Mouse (Mus musculus) embryo, embryonic 11 days (tissue): ENCODE measurements around the gene Slc9a9.
A peak's percentile ranks its signal among the peaks of the same experiment; 100 is the strongest.

Experiments
- DNase-seq: peaks from one replicate; pipeline ENCODE4 v3.0.0-alpha.2; 2015

Slc9a9 gene

GRCm38 (mm10) chr9:94968596-94969120 lies 298.9 kb downstream of the Slc9a9 start:
- no peak for DNase-seq

GRCm38 (mm10) chr9:94969131-94969530 lies 299.4 kb downstream of the Slc9a9 start:
- DNase-seq, result no peak

- DNase-seq, result no peak
These were observed 302.3 kb downstream of the Slc9a9 start for GRCm38 (mm10) chr9:94972021-94972420.

GRCm38 (mm10) chr9:94972693-94973092 lies 303.0 kb downstream of the Slc9a9 start:
- DNase-seq, result no peak

- no peak for DNase-seq
These were observed 306.5 kb downstream of the Slc9a9 start for GRCm38 (mm10) chr9:94976191-94976590.

- DNase-seq, result no peak
These were observed 323.9 kb downstream of the Slc9a9 start for GRCm38 (mm10) chr9:94993575-94993974.

GRCm38 (mm10) chr9:95020136-95020706 lies 350.5 kb downstream of the Slc9a9 start:
- no peak for DNase-seq

GRCm38 (mm10) chr9:95034140-95034970 lies 364.6 kb downstream of the Slc9a9 start:
- DNase-seq, result no peak

- no peak for DNase-seq
These were observed 366.5 kb downstream of the Slc9a9 start for GRCm38 (mm10) chr9:95036209-95036608.

- no peak for DNase-seq
These were observed 372.7 kb downstream of the Slc9a9 start for GRCm38 (mm10) chr9:95042420-95042819.

GRCm38 (mm10) chr9:95052160-95052559 lies 382.5 kb downstream of the Slc9a9 start:
- DNase-seq, result no peak

- DNase-seq, result no peak
These were observed 383.5 kb downstream of the Slc9a9 start for GRCm38 (mm10) chr9:95053183-95053582.

GRCm38 (mm10) chr9:95055843-95056242 lies 386.1 kb downstream of the Slc9a9 start:
- no peak for DNase-seq

- no peak for DNase-seq
These were observed 391.0 kb downstream of the Slc9a9 start for GRCm38 (mm10) chr9:95060702-95061101.

- DNase-seq, result no peak
These were observed 397.3 kb downstream of the Slc9a9 start for GRCm38 (mm10) chr9:95067037-95067436.

- DNase-seq, result no peak
These were observed 398.8 kb downstream of the Slc9a9 start for GRCm38 (mm10) chr9:95068466-95068865.

- DNase-seq, result no peak
These were observed 401.3 kb downstream of the Slc9a9 start for GRCm38 (mm10) chr9:95070832-95071519.

- no peak for DNase-seq
These were observed 402.8 kb downstream of the Slc9a9 start for GRCm38 (mm10) chr9:95072450-95072955.

- peak; percentile 35 for DNase-seq
These were observed 404.0 kb downstream of the Slc9a9 start for GRCm38 (mm10) chr9:95073691-95074090.

- DNase-seq, result no peak
These were observed 406.1 kb downstream of the Slc9a9 start for GRCm38 (mm10) chr9:95075856-95076255.

GRCm38 (mm10) chr9:95077938-95078337 lies 408.2 kb downstream of the Slc9a9 start:
- no peak for DNase-seq

- no peak for DNase-seq
These were observed 408.9 kb downstream of the Slc9a9 start for GRCm38 (mm10) chr9:95078626-95079025.

- DNase-seq, result no peak
These were observed 410.2 kb downstream of the Slc9a9 start for GRCm38 (mm10) chr9:95079951-95080350.
